Mouse (Mus musculus): ENCODE results near the gene Rapgef4. TPM values are rescaled to one million over a fixed set of nuclear protein-coding genes. Genes with fewer than 3 reads are reported as not detected.

Gene Rapgef4
- total RNA-seq, 2 experiments from 2014 or later: 166 to 168 TPM

GRCm38 (mm10) chr2:72260704-72261103, 279.7 kb downstream of the Rapgef4 start:
- DNase-seq (ENCODE audit: extremely low spot score in 1 of 2, low spot score in 2 of 2): no peak
- intact Hi-C loops (cut with DNase I): no loop called here

GRCm38 (mm10) chr2:72262814-72263480, 281.9 kb downstream of the Rapgef4 start:
- DNase-seq (ENCODE audit: extremely low spot score in 1 of 2, low spot score in 2 of 2): no peak
- intact Hi-C loops (cut with DNase I): no loop called here

- no peak for DNase-seq (ENCODE audit: extremely low spot score in 1 of 2, low spot score in 2 of 2)
- intact Hi-C loops (cut with DNase I): no loop called here
Observed at GRCm38 (mm10) chr2:72267390-72267789, 286.4 kb downstream of the Rapgef4 start.

GRCm38 (mm10) chr2:72269651-72270341, 288.8 kb downstream of the Rapgef4 start:
- no peak for DNase-seq (ENCODE audit: extremely low spot score in 1 of 2, low spot score in 2 of 2)
- intact Hi-C loops (cut with DNase I): no loop called here

- intact Hi-C loops (cut with DNase I): no loop called here
- DNase-seq (ENCODE audit: extremely low spot score in 1 of 2, low spot score in 2 of 2): no peak
Observed at GRCm38 (mm10) chr2:72278247-72278873, 297.3 kb downstream of the Rapgef4 start.

GRCm38 (mm10) chr2:72280524-72280923, 299.5 kb downstream of the Rapgef4 start:
- intact Hi-C loops (cut with DNase I): no loop called here
- no peak for DNase-seq (ENCODE audit: extremely low spot score in 1 of 2, low spot score in 2 of 2)

- intact Hi-C loops (cut with DNase I): no loop called here
- DNase-seq (ENCODE audit: extremely low spot score in 1 of 2, low spot score in 2 of 2): no peak
Observed at GRCm38 (mm10) chr2:72281971-72282370, 300.9 kb downstream of the Rapgef4 start.

- no peak for DNase-seq (ENCODE audit: extremely low spot score in 1 of 2, low spot score in 2 of 2)
- intact Hi-C loops (cut with DNase I): no loop called here
Observed at GRCm38 (mm10) chr2:72282733-72283132, 301.7 kb downstream of the Rapgef4 start.

GRCm38 (mm10) chr2:72284689-72285088, 303.6 kb downstream of the Rapgef4 start:
- intact Hi-C loops (cut with DNase I): no loop called here
- no peak for DNase-seq (ENCODE audit: extremely low spot score in 1 of 2, low spot score in 2 of 2)

- intact Hi-C loops (cut with DNase I): no loop called here
- DNase-seq (ENCODE audit: extremely low spot score in 1 of 2, low spot score in 2 of 2): peak; percentile 26 to 86
Observed at GRCm38 (mm10) chr2:72285256-72285887, 304.3 kb downstream of the Rapgef4 start, which contains the start of gene Map3k20. Map3k20 (plus strand) TSS chr2:72285637.

GRCm38 (mm10) chr2:72285888-72286661, 305.0 kb downstream of the Rapgef4 start:
- DNase-seq (ENCODE audit: extremely low spot score in 1 of 2, low spot score in 2 of 2): peak in 1 of 2 experiments; percentile 48
- intact Hi-C loops (cut with DNase I): no loop called here

- no peak for DNase-seq (ENCODE audit: extremely low spot score in 1 of 2, low spot score in 2 of 2)
- intact Hi-C loops (cut with DNase I): no loop called here
Observed at GRCm38 (mm10) chr2:72287142-72287541, 306.1 kb downstream of the Rapgef4 start.

GRCm38 (mm10) chr2:72288932-72289534, 308.0 kb downstream of the Rapgef4 start:
- intact Hi-C loops (cut with DNase I): no loop called here
- no peak for DNase-seq (ENCODE audit: extremely low spot score in 1 of 2, low spot score in 2 of 2)

- DNase-seq (ENCODE audit: extremely low spot score in 1 of 2, low spot score in 2 of 2): no peak
- intact Hi-C loops (cut with DNase I): no loop called here
Observed at GRCm38 (mm10) chr2:72291103-72291502, 310.1 kb downstream of the Rapgef4 start.

- no peak for DNase-seq (ENCODE audit: extremely low spot score in 1 of 2, low spot score in 2 of 2)
- intact Hi-C loops (cut with DNase I): no loop called here
Observed at GRCm38 (mm10) chr2:72292573-72292972, 311.5 kb downstream of the Rapgef4 start.

- DNase-seq (ENCODE audit: extremely low spot score in 1 of 2, low spot score in 2 of 2): no peak
- intact Hi-C loops (cut with DNase I): loop anchor here (5.0 kb wide), 1 partner anchor 97 kb away; no protein-coding TSS in a partner anchor
Observed at GRCm38 (mm10) chr2:72294994-72295393, 314.0 kb downstream of the Rapgef4 start.

- intact Hi-C loops (cut with DNase I): loop anchor here (5.0 kb wide), 1 partner anchor 95 kb away; no protein-coding TSS in a partner anchor
- DNase-seq (ENCODE audit: extremely low spot score in 1 of 2, low spot score in 2 of 2): no peak
Observed at GRCm38 (mm10) chr2:72296984-72297715, 316.1 kb downstream of the Rapgef4 start.

GRCm38 (mm10) chr2:72297716-72298082, 316.7 kb downstream of the Rapgef4 start:
- peak in 1 of 2 experiments; percentile 82 for DNase-seq (ENCODE audit: extremely low spot score in 1 of 2, low spot score in 2 of 2)

More at GRCm38 (mm10) chr2:72297716-72298082, 316.7 kb downstream of the Rapgef4 start:
- intact Hi-C loops (cut with DNase I): loop anchor here (5.0 kb wide), 1 partner anchor 95 kb away; no protein-coding TSS in a partner anchor

Data from left cerebral cortex, postnatal 10 days (tissue).